Mouse (Mus musculus) limb, embryonic 15.5 days (tissue): ENCODE results near the gene Trappc6a. TPM values are rescaled to one million over a fixed set of nuclear protein-coding genes. Genes with fewer than 3 reads are reported as not detected.

Experiments used
- ATAC-seq: fragments of 200-750 bp; cut with Nextera tagmentation; 2 replicates; pipeline ENCODE4 v1.8.0; 2017; ENCODE audit warnings: low read depth, moderate TSS enrichment; ENCODE audit not compliant: insufficient number of reproducible peaks, low FRiP score, low TSS enrichment
- H3K27ac ChIP-seq: fragments of 300-500 bp; sonication (generic); 2 replicates; pipeline ENCODE4 v1.5.1; 2015; ENCODE audit warnings: moderate library complexity, mild to moderate bottlenecking, inconsistent platforms
- H3K27me3 ChIP-seq: fragments of 300-500 bp; sonication (generic); 2 replicates; pipeline ENCODE4 v1.6.1; 2015; ENCODE audit warnings: inconsistent platforms
- H3K36me3 ChIP-seq: fragments of 300-500 bp; sonication (generic); 2 replicates; pipeline ENCODE4 v1.6.1; 2015; ENCODE audit warnings: inconsistent platforms
- H3K4me1 ChIP-seq: fragments of 300-500 bp; sonication (generic); 2 replicates; pipeline ENCODE4 v1.6.1; 2015; ENCODE audit warnings: inconsistent platforms
- H3K4me2 ChIP-seq: fragments of 300-500 bp; sonication (generic); 2 replicates; pipeline ENCODE4 v1.6.1; 2015; ENCODE audit warnings: mild to moderate bottlenecking, inconsistent platforms
- H3K4me3 ChIP-seq: fragments of 300-500 bp; sonication (generic); 2 replicates; pipeline ENCODE4 v1.5.1; 2015; ENCODE audit warnings: mild to moderate bottlenecking, inconsistent platforms
- H3K9ac ChIP-seq: fragments of 300-500 bp; sonication (generic); 2 replicates; pipeline ENCODE4 v1.6.1; 2015; ENCODE audit warnings: inconsistent platforms
- H3K9me3 ChIP-seq: fragments of 300-500 bp; sonication (generic); 2 replicates; pipeline ENCODE4 v1.6.1; 2016; ENCODE audit warnings: inconsistent platforms
- WGBS: fragments of 180-500 bp; shearing (Covaris S2); methylation state at CpG from one replicate; pipeline ENCODE4 v1.1.7; 2015; 5-methylcytosine and 5-hydroxymethylcytosine counted together
- polyA plus RNA-seq: library from polyadenylated mRNA; unstranded; fragments of >200 nt; fragmentation: Nextera tagmentation; extraction: Ambion mirVana; gene quantifications from 2 replicates; pipeline ENCODE4 v1.2.1, GENCODE M21; 2015

The Trappc6a gene
- polyA plus RNA-seq, 1 experiment from 2014 or later = 97.9 TPM

GRCm38 (mm10) chr7:19557982-19558900, 50.0 kb downstream of the Trappc6a start:
- Histone ChIP-seq H3K4me1 (peaks cover 52% of the 10 kb centered on the region), H3K4me3 (no peak overlapping the region), H3K27ac (no peak overlapping the region), H3K9me3 (no peaks in the 10 kb centered on the region), H3K36me3 (peaks cover 33% of the 10 kb centered on the region), H3K27me3 (no peaks in the 10 kb centered on the region), H3K4me2 (no peak overlapping the region), H3K9ac (no peak overlapping the region)
- no peak for ATAC-seq
- 82% methylated on average over 6 of the region's 6 CpGs for WGBS

GRCm38 (mm10) chr7:19558965-19559364, 50.8 kb downstream of the Trappc6a start:
- Histone ChIP-seq H3K9ac (no peak overlapping the region), H3K27me3 (no peaks in the 10 kb centered on the region), H3K4me1 (peaks cover 57% of the 10 kb centered on the region), H3K4me3 (no peak overlapping the region), H3K9me3 (no peaks in the 10 kb centered on the region), H3K4me2 (0 out of 2 replicates have a peak overlapping the region, but pooled peaks have one; percentile 4), H3K36me3 (peaks cover 28% of the 10 kb centered on the region), H3K27ac (no peak overlapping the region)
- ATAC-seq = no peak
- 51% methylated on average over 2 of the region's 2 CpGs for WGBS

DNA sequence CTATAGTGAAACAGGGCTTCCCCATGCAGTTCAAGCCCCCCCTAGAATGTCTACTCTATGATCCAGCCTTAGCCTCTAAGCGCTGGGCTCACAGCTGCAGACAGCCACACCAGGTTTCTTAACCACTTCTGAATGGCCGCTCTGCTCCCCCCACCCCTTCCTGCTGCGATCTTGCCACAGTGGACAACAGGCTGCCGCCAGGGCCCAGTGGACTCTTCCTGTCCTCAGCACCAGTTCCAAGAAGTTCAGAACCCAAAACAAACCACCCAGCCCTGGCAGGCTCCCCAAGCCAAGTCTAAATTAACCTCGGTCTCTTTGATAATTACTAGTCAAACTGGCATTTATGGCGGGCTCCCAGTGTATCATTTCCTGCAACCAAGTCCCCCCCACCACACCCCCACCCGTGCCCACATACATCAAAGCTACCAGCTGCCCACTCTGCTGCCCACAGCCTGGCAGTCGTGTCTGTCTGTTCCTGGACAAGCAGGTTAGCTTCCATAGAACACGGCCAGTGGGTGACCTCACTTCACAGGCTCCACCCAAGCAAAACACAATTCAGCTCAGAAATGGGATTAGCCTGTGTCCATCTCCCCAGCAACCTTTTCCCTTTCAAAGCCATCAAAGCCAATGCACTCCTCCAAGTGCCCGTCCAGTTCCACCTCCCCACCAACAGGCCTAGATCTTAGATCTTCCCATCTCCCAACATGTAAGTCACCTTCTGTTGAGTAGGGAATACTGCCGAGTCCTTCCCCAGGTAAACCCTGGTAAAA, 52.5 kb downstream of the Trappc6a start:
- ATAC-seq = no peak
- Histone ChIP-seq H3K4me1 (peaks cover 52% of the 10 kb centered on the region), H3K27me3 (no peaks in the 10 kb centered on the region), H3K4me3 (peak overlapping the region; percentile 100), H3K36me3 (peaks cover 34% of the 10 kb centered on the region), H3K27ac (peak overlapping the region; percentile 94), H3K4me2 (peak overlapping the region; percentile 93), H3K9me3 (peaks cover 3% of the 10 kb centered on the region; the same call in 1 of the 2 replicates), H3K9ac (peak overlapping the region; percentile 99)
- WGBS = 13% methylated on average over 11 of the region's 11 CpGs

DNA sequence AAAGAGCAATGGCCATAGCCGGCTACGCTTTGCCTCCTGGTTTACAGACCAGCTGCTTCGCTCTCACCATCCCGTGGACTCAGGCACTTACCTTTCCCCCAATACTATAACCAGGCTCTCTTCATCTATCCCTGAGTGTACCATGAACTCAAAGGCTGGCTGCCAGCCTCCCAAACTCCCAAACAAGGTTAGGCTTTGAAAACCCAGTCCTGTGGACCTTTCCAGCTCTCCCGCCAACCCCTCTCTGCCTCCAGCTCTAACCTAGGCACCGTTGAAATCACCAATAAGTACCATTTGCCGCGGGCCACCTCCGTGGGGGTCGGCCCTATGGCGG, 53.2 kb downstream of the Trappc6a start:
- WGBS = under 1% methylated on average over 11 of the region's 11 CpGs
- H3K4me1 ChIP-seq = peaks cover 52% of the 10 kb centered on the region
- peak overlapping the region; percentile 100 for H3K4me3 ChIP-seq
- H3K4me2 ChIP-seq = peak overlapping the region; percentile 93
- H3K36me3 ChIP-seq = peaks cover 36% of the 10 kb centered on the region
- H3K9ac ChIP-seq = peak overlapping the region; percentile 99
- peaks cover 3% of the 10 kb centered on the region; the same call in 1 of the 2 replicates for H3K9me3 ChIP-seq
- ATAC-seq = no peak
- no peaks in the 10 kb centered on the region for H3K27me3 ChIP-seq
- H3K27ac ChIP-seq = peak overlapping the region; percentile 94

DNA sequence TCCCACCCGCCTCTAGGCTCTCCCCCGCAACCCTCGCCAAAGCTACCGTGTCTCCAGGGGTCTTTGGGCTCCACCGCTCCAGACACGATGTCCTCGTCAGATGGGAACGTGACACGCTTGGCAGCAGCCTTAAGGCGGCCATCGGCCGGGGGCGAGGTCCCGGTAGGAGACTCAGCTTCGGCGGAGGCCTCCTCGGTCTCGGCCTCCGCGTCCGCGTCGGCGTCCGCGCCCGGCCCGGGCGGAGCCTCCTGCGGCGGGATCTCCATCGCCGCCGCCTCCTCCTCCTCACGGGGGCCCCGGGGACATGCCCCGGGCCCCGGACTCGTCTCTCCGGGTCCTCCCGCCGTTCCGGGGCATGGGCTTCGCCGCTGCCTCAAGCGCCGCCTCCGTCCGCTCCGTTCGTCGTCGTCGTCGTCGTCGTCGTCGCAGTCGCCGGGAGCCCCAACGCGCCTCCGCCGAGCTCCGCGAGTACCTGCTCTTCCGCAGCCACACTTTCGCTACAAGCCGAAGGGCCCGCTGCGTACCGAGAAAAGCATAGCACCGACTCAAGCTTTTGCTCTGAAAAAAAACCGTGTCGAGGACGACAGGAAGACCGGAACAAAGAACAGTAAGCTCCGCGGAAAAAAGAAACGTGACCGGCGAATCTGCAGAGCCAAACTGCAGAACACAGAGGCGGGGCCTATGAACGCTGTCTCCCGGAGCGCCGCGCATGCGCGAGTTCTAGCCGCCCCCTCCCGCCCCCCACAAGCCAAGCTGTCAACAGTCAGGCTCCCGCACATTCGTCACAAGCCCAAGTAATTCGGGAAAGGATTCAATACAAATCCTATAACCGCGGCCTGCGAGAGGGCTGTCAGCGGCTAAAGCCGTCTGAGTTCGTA, 53.8 kb downstream of the Trappc6a start:
- Histone ChIP-seq H3K9me3 (peaks cover 3% of the 10 kb centered on the region; the same call in 1 of the 2 replicates), H3K4me1 (peaks cover 51% of the 10 kb centered on the region), H3K36me3 (peaks cover 40% of the 10 kb centered on the region), H3K27ac (peak overlapping the region; percentile 94), H3K27me3 (no peaks in the 10 kb centered on the region), H3K4me3 (peak overlapping the region; percentile 100), H3K9ac (peak overlapping the region; percentile 99), H3K4me2 (peak overlapping the region; percentile 93)
- ATAC-seq = peak; percentile 82
- under 1% methylated on average over 102 of the region's 102 CpGs for WGBS

DNA sequence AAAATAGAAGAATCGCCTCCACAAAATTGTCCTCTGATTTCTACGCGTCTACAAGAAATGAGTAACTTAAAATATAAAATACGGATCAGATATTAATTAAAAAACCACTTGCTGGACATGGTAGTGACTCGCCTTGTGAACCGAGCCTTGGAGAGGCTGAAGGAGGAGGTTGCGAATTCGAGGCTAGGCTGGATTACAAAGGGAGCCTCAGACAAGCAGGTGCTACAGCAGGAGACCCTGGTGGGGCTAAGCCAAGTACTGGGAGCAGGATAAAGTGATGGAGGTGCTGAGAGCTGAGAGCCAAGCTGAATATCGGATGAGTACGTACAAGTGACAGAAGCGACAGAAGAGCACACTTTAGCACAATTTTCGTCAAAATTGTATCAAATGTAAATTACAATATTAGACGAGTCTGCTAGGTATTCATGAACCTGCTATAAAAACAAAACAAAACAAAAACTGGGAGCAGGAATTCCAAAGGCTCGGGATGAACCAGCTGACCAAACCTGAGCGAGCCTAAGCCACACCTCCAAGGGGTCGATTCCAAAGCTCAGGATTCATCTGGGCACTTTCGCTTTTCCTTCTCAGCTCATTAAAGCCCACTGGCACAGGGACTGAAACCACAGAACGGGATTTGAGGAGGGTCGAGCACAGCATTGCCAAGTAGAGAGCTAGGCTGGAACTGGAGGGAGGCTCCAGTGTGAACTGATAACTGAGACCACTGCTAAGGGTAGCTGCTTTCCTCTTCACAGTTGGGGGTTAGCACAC, 54.6 kb downstream of the Trappc6a start, which contains the start of gene Ppp1r37:
Gene Ppp1r37, minus strand, starts transcription at position 434 of the 768 bp plus-strand sequence.
- Histone ChIP-seq H3K4me3 (peak within 1 kb of the TSS; percentile 100), H3K36me3 (peaks cover 38% of the 10 kb centered on the region), H3K9me3 (peaks cover 3% of the 10 kb centered on the region; the same call in 1 of the 2 replicates), H3K9ac (peak within 1 kb of the TSS; percentile 99), H3K4me1 (peaks cover 42% of the 10 kb centered on the region), H3K4me2 (peak within 1 kb of the TSS; percentile 93), H3K27me3 (no peaks in the 10 kb centered on the region), H3K27ac (peak within 1 kb of the TSS; percentile 94)
- no peak for ATAC-seq
- WGBS = 2% methylated on average over 19 of the region's 19 CpGs

DNA sequence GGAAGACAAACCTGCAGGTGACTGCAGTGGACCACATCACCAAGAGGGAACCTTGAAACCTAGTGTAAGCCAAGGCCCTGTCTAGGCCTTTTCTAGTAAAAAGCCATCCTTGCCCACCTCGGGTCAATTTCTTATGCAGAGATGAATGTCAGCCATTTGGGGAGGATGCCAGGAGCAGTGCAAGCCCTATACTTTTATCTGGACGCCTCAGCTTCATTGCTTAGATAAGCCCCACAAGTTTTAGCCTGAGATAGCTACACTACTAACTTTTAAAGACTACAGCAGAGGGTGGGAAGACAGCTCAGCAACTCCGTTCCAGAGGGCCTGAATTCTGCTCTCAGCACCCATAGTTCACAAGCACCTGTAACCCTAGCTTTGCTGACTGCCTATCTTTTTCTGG, 55.7 kb downstream of the Trappc6a start:
- no peak overlapping the region for H3K27ac ChIP-seq
- ATAC-seq = no peak
- peaks cover 3% of the 10 kb centered on the region; the same call in 1 of the 2 replicates for H3K9me3 ChIP-seq
- WGBS = 87% methylated on average over 3 of the region's 3 CpGs
- H3K4me2 ChIP-seq = no peak overlapping the region
- H3K9ac ChIP-seq = no peak overlapping the region; the same call in 1 of the 2 replicates
- H3K4me1 ChIP-seq = peaks cover 32% of the 10 kb centered on the region
- H3K27me3 ChIP-seq = no peaks in the 10 kb centered on the region
- H3K36me3 ChIP-seq = peaks cover 42% of the 10 kb centered on the region
- H3K4me3 ChIP-seq = no peak overlapping the region

DNA sequence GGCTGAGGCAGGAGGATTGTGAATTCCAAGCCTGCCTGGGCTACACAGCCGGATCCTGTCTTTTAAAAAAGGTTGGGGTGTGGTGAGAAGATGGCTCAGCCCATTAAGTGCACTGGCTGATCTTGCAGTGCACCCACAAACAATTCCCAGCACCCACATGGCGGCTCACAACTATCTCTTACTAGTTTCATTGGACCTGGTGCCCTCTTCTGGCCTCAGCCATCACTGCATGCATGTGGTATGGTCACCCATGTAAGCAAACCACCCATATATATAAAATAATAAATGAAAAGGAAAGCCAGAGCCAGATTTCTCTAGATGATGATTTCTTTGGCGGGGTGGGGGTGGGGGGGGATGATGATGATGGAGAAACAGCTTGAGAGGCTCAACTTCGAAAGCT, 56.3 kb downstream of the Trappc6a start:
- ATAC-seq = no peak
- Histone ChIP-seq H3K9me3 (peaks cover 3% of the 10 kb centered on the region; the same call in 1 of the 2 replicates), H3K36me3 (peaks cover 47% of the 10 kb centered on the region), H3K27me3 (no peaks in the 10 kb centered on the region), H3K4me2 (no peak overlapping the region), H3K9ac (no peak overlapping the region), H3K4me1 (peaks cover 26% of the 10 kb centered on the region), H3K27ac (no peak overlapping the region), H3K4me3 (no peak overlapping the region)
- 95% methylated on average over 4 of the region's 4 CpGs for WGBS
